Mouse (Mus musculus) megakaryocyte-erythroid progenitor cell, adult 5-6 weeks (primary cell): ENCODE results near the gene Tspyl3. TPM values are rescaled to one million over a fixed set of nuclear protein-coding genes. Genes with fewer than 3 reads are reported as not detected.

ENCODE experiments used
- ATAC-seq: replicated peaks from 2 replicates; pipeline ENCODE4 v1.8.0; 2016; ENCODE audit warnings: mild to moderate bottlenecking, inconsistent platforms; ENCODE audit not compliant: severe bottlenecking, poor library complexity, low FRiP score, low TSS enrichment
- total RNA-seq, 2 experiments: library from RNA; stranded (forward) in 1 of 2; stranded (reverse) in 1 of 2; fragments of 200-1000, 215-1000 nt in 1 of 2; fragments of >200 nt in 1 of 2; fragmentation: Nextera tagmentation in 1 of 2; gene quantifications; 2 replicates each; pipeline ENCODE4 v1.2.3; 2014 to 2017

Tspyl3 gene
- 6.5 and 8.0 TPM in 2 replicates for total RNA-seq (2014; fragmentation: Nextera tagmentation)
- total RNA-seq (2017): 2.0 and 5.6 TPM in 2 replicates

DNA sequence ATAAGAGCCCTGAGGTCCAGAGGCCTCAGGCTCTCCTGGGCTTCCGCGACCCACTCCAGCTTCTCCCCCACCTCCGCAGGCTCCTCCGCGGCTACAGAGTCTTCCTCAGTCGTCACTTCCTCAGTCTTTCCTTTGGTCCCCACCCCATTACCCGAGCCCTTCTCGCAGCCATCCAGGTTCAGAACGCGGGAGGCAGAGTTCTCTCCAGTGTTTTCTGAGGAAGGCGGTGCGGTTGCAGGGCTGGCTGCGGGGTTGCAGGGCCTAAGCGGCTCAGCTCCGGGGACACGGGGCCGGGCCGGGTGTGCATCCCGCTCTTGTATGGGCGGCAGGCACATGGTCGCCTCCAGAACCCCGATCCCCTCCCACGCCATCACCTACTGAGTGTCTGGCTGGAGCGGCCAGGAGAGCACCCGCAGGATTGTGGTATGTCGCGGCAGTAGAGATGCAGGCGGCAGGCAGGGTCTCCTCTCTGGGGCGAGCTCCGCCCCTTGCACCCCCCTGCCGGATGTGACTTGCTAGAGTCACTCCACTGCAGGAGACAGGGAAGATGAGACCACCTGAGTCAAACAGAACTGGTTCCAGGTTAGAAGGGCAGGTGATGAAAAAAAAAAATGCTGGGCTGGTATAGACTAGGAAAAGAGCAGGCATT is at the start of gene Tspyl3:
TSS of gene Tspyl3 (minus strand) at position 496 of the 649 bp plus-strand sequence.
- 0 out of 2 replicates have a peak, but pooled peaks have one; percentile 8 for ATAC-seq

DNA sequence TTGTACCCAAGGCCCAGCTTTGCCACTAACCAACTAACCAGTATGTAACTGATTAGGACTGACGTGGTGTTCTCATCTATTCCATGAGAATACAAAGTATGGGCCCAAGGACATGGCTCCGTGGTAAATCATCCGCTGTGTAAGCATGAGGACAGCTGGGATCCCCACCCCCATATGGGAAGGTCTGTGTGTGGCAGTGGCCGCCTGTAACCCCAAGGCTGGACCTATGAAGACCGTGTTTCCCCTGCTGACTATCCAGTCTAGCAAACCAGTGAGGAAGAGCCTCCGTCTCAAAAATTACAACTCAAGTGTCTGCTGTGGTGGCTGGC is 49.6 kb upstream of the Tspyl3 start:
- no peak for ATAC-seq

DNA sequence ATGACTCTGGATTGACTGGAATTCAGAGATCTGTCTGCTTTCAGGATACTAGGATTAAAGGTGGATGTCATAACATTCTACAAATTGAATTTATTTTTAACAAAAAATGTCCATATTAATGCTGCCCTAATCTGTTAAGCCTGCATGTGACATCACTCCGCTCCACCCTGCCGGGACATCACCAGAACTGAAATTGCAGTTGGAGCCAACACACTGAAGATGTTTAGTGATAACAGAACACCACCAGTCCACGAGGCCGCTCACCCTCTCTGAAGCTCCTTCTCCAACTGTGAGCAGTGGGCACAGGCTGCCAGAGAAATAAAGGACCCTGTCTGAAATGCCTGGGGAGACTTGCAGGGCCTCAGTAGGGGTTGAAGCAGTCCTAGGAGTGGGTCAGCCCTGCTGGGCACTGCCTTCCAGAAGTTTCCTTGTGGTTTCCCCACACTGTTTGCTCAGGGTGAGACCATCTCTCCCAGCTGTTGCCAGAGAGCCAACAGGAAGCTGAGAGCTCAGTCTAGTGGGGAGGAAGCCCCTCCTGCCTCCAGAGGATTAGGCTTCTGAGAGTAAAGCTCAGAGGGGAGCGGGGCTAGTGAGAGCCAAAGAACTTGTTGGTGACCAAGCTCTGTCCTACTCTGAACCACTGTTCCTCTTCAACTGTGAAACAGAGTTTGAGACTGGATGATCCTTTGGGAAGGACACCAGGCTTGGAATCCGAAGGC is 49.1 kb upstream of the Tspyl3 start:
- ATAC-seq: peak; percentile 86

DNA sequence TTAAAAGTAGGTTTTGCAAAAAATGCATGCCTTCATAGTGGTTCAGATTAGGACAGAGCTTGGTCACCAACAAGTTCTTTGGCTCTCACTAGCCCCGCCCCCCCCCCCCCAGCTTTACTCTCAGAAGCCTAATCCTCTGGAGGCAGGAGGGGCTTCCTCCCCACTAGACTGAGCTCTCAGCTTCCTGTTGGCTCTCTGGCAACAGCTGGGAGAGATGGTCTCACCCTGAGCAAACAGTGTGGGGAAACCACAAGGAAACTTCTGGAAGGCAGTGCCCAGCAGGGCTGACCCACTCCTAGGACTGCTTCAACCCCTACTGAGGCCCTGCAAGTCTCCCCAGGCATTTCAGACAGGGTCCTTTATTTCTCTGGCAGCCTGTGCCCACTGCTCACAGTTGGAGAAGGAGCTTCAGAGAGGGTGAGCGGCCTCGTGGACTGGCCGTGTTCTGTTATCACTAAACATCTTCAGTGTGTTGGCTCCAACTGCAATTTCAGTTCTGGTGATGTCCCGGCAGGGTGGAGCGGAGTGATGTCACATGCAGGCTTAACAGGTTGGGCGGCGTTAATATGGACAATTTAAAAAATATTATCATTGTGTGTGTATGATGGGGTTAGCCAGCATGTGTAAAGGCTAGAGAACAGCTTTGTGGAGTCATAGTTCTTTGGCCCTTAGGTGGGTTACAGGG is 45.1 kb upstream of the Tspyl3 start:
- peak; percentile 83 for ATAC-seq

GRCm38 (mm10) chr2:153267331-153267730 is 42.1 kb upstream of the Tspyl3 start:
- no peak for ATAC-seq

- no peak for ATAC-seq
Observed at GRCm38 (mm10) chr2:153263053-153263452, 37.8 kb upstream of the Tspyl3 start.

DNA sequence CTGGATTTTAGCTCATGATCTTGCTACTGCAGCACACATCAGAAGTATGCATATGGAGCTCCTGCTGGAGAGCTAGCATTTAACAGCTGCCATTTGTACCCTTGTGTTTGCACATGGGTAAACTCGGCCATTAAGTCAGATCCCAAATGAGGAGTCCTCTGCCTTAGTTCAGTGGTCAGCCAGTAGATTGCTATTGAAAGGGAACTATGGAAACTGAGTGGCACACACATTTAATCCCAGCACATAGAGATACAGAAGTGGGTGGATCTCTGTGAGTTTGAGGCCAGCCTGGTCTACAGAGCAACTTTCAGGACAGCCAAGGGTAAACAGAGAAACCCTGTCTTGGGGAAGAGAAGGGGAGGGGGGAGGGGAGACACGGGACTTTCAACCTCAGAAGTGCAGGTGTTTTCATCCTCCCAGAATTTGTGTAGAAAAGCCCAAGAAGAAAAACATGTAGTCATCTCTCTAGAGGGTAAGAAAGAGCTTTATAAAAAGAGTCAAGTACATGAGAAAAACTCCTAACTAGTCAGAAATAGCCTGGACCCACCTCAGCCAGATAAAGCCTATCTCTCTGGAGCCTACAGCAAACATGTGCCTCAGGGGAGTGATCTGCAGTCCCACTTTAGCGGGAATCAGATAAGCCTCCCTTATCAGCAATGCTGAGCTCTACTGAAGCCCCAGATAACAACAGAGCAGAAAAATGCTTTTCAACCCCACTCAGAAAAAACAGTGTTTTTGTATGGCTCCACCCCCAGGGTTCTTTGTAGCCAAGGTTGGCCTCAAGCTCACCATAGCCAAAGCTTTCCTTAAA is 34.8 kb upstream of the Tspyl3 start:
- ATAC-seq: peak; percentile 81

DNA sequence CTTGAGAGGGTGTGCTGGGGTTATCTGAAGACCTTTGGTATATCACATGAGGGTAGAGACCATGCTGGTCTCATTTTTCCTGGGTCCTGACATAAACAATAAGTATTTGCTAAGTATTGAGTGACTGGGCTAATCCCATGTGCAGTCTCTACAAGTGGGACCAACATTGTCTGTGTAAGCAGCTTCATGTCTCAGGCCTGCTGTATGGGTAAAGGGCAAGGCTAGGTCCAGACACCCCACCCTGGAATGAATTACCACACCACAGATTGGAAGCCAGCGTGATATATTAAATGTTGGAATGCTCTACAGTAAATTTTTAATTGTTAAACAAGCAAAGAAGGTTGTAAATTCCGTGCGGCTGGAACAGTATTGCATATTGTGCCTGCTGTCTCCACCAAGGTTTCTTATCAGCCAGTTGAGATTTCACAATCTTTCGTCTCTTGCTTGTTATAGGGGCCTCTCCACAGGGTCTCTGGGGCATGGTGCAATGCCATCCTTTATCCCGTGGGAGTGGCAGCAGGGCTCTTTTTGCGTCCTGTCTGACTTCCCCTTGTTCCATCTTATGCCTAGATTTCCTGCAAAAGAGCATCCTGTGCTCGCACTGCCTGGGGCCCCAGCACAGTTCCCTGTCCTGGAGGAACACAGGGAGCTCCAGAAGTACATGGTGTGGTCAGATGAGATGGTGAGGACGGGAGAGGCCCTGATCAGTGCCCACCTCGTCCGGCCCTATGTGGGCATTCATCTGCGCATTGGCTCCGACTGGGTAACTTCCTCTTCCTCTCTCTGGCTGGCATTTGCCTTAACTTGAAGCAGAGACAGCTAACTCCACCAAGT is 34.0 kb upstream of the Tspyl3 start:
- 0 out of 2 replicates have a peak, but pooled peaks have one; percentile 12 for ATAC-seq

GRCm38 (mm10) chr2:153256604-153257003 is 31.4 kb upstream of the Tspyl3 start:
- ATAC-seq: no peak

GRCm38 (mm10) chr2:153249751-153250150 is 24.5 kb upstream of the Tspyl3 start:
- ATAC-seq: no peak

GRCm38 (mm10) chr2:153242156-153242555 is 16.9 kb upstream of the Tspyl3 start:
- ATAC-seq: no peak

GRCm38 (mm10) chr2:153241250-153242014 is 16.2 kb upstream of the Tspyl3 start, which contains the start of the genes Plagl2 and Pofut1:
Gene Plagl2 (minus strand): TSS chr2:153241426.
Gene Pofut1 (plus strand): TSS chr2:153241533.
- peak; percentile 75 for ATAC-seq

GRCm38 (mm10) chr2:153240701-153241235 is 15.5 kb upstream of the Tspyl3 start:
- peak; percentile 72 for ATAC-seq

DNA sequence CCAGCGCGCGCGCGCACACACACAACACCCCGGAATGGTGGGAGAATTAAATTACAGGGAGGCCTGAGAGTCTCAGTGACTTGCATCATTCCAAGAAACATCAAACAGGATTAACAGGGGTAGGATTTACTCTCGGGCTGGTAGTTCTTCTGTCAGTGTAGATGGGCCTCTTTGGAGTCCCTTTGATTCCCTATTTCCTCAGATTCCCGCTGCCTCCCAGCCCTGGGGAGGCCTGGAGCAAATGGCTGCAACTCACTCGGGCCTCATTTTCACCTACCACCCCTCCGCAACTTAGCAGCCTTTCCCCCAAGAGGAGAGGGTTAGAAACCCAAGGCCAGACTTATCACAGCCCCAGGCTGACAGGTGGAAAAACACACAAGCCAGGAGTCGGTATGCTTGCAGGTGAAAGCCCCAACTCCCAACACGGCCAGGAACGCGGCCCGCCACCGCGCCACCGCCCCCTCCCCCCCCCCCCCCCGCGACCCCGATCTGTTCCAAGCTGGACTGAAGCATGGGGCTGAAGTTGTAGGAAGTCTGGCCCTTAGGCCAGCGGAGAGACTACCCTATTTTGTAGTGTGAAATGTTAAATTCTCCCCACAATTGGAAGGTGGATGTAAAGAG is 14.7 kb upstream of the Tspyl3 start:
- no peak for ATAC-seq

- no peak for ATAC-seq
Observed at GRCm38 (mm10) chr2:153239021-153239859, 14.0 kb upstream of the Tspyl3 start.

DNA sequence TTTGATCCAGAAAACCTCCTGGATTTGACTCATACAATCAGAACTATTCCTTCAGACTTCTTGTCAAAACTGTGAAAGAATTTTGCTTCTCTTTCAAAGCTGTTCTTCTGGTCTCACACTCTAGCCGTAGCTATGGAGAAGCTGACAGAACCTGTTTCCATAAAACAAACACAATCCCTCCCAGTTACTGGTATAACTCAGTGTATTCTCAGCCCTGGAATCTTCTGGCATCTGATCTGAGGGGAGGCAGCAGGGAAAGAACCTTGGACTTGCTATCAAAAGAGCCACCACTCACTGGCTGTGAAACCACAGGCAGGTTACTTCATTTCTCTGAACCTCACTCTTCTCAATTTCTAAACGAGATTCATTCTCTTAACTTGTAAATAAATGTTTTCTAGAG is 13.2 kb upstream of the Tspyl3 start:
- ATAC-seq: no peak
